Mouse (Mus musculus): ENCODE data around the gene M1ap.
A peak's percentile ranks its signal among the peaks of the same experiment; 100 is the strongest.

DNA sequence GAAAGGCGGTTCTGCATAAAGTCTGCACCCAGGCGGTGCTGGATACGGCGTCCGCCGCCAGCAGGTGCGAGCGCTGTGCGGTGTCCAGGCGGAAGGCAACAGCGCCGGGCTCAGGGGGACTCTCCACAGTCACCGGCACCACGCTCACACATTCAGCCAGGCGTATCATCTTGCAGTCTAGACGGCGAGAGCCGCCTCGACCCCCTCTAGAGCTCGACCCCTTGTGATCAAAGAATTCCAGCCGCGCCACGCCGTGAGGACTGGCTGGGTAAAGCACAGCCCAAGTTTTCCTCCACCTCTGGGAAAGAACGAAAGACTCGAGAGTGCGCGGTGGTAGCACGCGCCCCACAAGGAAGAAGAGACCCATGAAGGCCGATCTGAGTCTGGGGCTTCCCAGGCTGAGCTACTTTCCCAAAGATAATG lies 86.1 kb downstream of the M1ap start:
- TF ChIP-seq POLR2A (IDR thresholded peaks at IDR 0.05; ENCODE audit: low read depth, low read length) (no peak), CTCF (conservative IDR thresholded peaks at IDR 0.05 in 1 of 2, IDR thresholded peaks at IDR 0.05 in 1 of 2; ENCODE audit: low read depth in 2 of 2, low read length in 2 of 2) (peak in 1 of 2 experiments; percentile 12; a peak in 1 of 4 replicates), MYC (IDR thresholded peaks at IDR 0.05; ENCODE audit: low read depth, low read length) (no peak), BHLHE40 (IDR thresholded peaks at IDR 0.05; ENCODE audit: low read depth, low read length) (0 out of 2 replicates have a peak, but pooled peaks have one; percentile 22), NRF1 (IDR thresholded peaks at IDR 0.05; ENCODE audit: low read depth, low read length) (no peak), ZNF384 (IDR thresholded peaks at IDR 0.05; ENCODE audit: low read depth, low read length) (no peak)

All from CH12.LX (cell line).